Mouse (Mus musculus) CD4-positive, CD25-positive, alpha-beta regulatory T cell, adult 2 months (primary cell): ENCODE data around the gene Kif22.

ENCODE experiments used
- DNase-seq: peaks from one replicate; pipeline ENCODE4 v3.0.0-alpha.2; 2012; ENCODE audit warnings: low read depth, low spot score

Kif22 gene

DNA sequence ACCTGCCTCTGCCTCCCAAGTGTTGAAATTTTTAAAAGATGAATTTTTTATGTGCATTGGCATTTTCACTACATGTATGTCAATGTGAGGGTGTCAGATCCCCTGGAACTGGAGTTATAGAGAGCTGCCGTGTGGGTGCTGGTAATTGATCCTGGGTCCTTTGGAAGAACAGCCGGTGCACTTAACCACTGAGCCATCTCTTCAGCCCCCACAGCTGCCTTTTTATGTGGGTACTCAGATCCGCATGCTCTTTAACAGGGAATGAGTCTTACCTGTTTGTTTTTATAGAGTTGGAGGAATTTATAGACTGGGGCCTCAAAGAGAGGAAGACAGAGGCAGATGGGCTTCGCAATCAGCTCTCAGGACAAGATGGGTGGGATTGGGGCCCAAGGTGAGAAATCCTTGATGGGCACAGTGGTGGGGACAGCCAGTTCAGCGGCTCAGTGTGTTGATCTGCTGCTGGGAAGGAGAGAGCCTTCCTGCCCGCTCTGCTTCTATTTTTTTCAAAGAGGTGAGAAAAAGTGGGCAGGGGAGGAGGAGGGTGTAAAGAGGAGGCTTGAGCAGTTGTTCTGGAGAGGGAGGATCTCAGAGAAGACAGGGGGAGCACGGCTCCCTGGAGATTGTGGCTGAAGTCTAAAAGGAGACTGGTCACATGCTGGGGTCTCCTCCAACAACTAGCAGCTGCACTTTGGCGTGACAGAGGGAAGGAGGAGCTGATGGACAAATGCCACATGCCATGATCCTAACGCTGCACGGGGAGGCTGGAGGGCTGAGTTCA is 57.4 kb downstream of the Kif22 start:
- DNase-seq = no peak

DNA sequence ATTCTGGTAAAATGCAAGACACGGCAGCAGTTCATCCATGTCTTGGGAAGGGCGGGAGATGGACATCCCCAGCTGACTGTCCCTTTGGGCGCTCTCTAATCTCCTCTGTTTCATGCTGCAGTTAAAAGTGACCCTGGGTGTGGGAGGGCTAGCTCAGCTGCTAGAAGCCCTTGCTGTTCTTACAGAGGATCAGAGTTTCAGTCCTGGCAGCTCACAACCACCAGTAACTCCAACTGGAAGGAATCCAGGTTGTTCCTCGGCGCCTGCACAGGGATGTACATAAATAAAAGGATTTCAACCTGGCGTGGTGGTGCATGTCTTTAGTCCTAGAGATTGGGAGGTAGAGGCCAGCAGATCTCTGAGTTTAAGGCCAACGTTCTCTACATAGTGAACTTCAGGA is 59.2 kb downstream of the Kif22 start:
- no peak for DNase-seq

DNA sequence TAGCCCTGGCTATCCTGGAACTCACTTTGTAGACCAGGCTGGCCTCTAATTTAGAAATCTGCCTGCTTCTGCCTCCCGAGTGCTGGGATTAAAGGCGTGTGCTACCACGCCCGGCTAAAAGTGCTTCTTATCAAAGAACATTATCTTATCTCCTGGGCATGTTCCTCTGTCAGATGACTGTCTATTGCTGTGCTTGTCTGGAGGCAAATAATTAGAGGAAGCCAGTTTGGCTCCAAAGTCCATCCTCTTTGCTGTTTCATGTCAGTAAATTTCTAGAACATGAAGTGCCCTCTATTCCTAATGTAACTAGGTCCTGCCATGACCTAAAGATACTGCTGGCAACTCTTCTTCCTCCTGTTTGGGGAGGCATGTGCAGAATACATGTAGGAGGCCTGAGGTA is 60.2 kb downstream of the Kif22 start:
- no peak for DNase-seq

DNA sequence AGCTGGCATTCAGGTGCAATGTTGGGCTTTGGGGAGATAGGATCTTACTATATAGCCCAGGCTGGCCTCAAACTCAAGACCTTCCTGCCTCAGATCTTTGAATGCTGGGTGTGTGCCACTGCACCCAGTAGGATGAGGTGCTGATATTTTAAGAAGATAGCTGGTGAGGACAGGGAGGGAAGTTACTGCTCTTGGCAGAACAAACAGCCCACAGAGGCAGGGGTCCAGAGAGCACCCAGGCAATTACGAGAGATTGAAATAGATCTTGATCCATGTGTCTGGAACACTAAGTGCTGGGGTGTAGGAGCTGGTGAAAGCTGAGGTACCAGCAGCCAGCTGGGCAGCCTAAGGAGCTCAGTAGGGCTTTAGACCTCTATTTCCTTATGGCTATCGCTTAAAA is 60.7 kb downstream of the Kif22 start:
- no peak for DNase-seq

DNA sequence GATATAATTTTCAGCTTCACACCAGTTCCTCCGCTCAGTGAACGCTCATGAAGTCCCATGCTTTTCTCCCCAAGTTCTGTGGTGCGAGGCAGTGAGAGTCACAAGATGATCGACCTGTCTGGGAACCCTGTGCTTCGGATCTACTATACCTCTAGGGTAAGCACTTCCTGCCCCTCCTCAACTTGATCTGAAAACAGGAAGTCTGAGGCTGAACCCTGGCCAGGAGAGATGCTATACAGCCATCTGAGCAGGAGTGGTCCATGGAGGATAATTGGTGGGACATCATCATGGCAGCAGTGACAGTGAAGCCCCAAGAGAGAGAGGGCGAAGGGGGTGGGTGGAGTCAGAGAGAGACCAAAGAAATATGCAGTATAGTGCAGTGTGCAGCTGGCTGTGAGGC is 63.4 kb downstream of the Kif22 start:
- DNase-seq = peak; percentile 58
